Mouse (Mus musculus) MEL-GATA-1-ER (cell line): ENCODE data around the gene Il27.

ENCODE experiments used
- DNase-seq: peaks from one replicate; pipeline ENCODE4 v3.0.0-alpha.2; 2012; ENCODE audit warnings: low read depth; ENCODE audit errors: extremely low read depth

Il27 gene

DNA sequence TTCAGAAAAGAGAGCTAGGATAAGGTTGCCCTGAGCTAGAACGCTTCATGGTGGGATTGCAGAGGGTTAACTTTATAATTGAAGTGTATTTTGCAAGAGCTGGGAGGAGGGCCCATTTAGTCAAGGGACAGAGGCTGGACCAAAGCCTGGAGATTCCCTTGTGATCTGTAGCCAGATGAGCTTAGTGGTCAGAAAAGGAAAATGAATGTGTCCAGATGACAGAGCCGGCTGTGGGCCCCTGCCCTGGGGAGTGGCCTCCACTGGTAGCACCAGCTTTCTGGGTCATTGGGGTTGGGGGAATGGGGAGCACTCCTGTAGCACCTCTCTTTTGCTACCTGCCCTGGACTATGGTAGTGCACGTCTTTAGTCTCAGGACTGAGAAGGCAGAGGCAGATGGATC lies 12.3 kb upstream of the Il27 start:
- no peak for DNase-seq

GRCm38 (mm10) chr7:126606611-126607010 lies 11.9 kb upstream of the Il27 start:
- no peak for DNase-seq

DNA sequence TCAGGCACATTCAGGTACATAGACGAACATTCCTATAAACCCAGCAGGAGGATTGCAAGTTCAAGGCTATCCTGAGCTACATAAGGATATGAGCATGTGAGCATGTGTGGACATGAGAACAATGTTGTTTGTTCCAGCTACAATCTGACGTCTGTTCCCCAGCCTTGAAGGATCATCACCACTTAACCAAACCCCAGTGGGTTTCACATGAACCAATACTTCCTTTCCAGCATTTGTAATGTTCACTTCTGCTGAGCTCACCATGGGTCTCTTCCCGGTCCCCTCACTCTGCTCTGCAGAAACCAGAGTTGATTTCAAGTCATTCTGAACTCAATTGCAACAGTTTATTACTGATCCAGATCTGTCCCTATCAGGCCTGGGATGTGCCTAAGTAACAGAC lies 7.9 kb upstream of the Il27 start:
- no peak for DNase-seq

DNA sequence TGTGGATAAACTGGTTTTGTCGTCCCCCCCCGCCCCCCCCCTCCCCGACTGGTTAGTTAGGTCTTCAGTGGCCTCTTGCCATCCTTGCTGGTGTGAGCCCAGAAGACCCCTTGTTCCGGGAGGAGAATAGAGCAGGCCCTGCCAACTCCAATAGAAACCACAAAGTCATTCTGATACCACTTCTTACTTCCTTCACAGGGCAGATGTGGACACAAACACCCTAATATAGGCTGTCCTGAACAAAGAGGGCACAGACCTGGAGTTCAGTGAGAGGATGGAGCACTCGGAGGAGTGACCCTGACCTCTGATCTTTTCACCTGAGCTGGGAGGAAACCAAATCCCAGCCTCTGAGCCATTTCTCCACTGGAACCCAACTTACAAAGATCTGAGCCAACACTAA lies 7.2 kb upstream of the Il27 start:
- no peak for DNase-seq

DNA sequence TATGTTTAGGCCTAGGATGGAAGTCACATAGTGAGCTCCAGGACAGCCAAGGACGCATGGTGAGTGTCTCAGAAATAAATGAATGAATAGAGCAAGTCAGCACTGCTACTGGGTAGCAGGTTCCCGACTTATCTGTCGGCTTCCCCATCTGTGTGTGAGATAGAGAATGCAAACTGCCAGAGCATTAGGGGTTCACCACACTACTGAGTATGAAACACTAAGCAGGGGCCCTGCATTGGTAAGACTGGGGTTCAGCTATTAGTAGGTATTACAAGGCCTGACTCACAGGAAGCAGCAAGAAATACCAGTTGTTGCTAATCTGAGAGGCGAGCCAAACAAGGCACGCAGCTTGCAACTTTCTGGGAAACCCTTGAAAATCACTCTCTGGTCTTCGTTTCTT lies 4.2 kb upstream of the Il27 start:
- no peak for DNase-seq

DNA sequence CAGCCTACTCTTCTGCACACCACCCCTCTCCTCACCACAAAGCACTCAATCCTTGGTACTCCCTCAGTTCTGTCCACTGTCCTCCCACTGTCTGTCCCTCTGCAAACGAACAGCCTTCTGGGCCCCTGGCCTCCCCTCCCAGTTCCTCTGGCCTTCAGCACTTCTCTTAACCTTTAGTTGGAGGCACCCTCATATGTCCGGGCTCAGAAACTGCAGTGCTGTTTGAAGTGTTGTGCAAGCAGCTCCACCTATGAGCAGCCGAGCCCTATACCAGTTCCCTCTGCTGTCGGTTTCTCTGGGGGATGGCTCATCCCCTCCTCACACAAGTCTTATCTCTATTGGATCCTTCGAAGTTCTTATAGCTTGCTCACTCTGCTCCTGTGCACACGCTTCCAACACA lies 1.7 kb upstream of the Il27 start:
- DNase-seq: no peak

DNA sequence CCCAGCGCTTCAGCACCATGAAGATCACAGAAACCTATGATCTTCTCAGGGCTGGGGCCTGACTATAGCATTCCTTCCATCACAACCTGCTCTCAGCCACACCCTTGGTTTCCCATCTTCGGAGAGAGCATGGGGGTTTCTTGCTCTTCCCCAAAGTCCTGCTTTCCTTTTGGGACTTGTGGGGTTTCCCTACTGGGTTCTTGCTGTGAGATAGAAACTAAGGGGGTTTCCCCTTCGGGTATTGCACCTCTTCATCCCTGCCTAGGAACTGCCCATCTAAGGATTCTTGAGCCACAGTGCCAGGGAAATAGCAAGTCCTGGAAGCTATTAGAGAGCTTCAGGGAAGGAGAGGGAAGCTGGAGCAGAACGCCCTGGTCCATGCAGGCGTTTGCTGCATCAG lies 1.1 kb upstream of the Il27 start:
- DNase-seq: no peak

GRCm38 (mm10) chr7:126587779-126588178 lies 7.0 kb downstream of the Il27 start:
- no peak for DNase-seq

GRCm38 (mm10) chr7:126586839-126587238 lies 7.9 kb downstream of the Il27 start:
- DNase-seq: no peak

DNA sequence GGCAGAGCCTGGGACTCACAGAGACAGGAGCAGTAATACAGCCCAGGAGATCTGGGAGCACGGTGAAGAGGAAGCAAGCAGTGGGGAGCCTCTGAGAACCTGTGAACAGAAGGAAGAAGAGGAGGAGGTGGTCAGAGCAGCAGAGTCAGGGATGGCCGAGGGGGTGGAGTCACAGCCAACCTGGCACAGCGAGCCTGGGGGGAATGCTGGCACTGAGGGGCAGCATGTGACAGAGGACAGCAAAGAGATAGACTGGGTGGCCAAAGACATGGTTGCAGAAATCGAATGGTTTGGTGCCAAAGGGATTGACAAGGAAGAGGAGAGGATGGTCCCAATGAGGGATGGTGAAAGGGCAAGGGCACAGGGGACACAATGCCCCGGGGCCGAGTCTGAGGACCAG lies 9.0 kb downstream of the Il27 start, which contains the start of gene Cln3:
Gene Cln3 (minus strand): TSS at position 101 of the 400 bp plus-strand sequence.
- no peak for DNase-seq

DNA sequence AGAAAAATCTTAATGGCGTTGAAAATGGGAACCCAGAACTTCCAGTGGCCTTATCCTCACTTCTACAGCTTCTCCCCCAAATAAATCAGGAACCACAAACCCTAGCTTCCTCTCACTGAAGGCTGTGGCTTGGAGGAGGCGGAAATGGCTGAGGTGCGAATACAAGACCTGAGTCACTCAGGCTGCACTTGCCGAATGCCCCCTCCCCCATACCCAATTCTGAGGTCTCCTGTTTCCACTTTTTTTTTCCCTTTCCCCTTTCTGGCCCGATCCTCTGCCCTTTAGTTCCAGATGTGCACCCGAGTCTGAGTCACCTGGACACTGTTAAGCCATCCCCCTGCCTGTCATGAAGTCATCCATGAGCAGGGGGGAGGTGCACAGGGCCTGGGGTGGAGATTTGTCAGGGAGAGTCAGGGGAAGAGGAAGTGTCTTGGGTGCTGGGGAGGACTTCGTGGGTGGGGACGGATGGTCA lies 10.2 kb downstream of the Il27 start, which contains the start of gene Apobr:
Gene Apobr (plus strand): TSS at position 437 of the 472 bp plus-strand sequence.
- peak; percentile 61 for DNase-seq

DNA sequence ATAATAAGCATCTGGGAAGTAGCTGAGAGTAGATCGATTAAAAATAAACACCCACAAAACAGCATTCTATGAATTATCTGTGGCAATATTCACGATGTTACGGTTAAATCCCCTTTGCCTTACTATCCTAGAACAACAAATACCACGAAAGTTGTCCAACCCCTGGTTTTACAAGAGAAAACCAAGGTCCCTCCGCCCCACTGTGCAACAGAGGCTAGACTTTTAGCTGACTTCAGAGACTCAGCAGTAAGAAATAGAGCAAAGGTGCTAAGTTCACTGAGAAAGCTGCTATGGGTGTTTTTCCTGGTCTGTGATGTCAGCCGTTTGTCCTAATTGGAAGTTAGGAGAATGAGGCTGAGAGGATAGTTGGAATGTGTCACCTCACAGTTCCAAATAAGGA lies 11.0 kb downstream of the Il27 start:
- DNase-seq: no peak

DNA sequence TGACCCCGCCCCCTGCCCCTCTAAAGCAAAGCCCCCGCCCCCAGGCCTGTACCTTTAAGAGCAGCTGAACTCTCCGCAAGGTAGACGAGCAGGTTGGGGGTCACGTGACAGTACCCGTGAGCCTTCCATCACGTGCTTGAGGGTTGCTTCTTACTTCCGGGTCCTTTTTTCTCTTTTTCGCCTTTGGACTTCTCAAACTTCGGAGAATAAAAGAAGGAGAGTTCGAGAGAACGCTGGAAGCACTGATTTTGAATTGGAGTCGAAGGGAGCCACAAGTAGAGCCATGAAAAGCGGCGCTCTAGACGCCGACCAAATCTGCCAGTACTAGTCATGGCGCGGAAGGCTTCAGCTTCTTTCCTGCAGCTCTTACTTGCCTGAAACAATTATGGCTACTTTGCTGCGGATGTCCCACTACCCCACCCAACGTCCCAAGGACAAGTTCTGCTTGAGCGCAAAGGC lies 11.5 kb downstream of the Il27 start:
- peak; percentile 77 for DNase-seq

- no peak for DNase-seq
Observed at GRCm38 (mm10) chr7:126582759-126583158, 12.0 kb downstream of the Il27 start.

- no peak for DNase-seq
Observed at GRCm38 (mm10) chr7:126581661-126582060, 13.1 kb downstream of the Il27 start.

DNA sequence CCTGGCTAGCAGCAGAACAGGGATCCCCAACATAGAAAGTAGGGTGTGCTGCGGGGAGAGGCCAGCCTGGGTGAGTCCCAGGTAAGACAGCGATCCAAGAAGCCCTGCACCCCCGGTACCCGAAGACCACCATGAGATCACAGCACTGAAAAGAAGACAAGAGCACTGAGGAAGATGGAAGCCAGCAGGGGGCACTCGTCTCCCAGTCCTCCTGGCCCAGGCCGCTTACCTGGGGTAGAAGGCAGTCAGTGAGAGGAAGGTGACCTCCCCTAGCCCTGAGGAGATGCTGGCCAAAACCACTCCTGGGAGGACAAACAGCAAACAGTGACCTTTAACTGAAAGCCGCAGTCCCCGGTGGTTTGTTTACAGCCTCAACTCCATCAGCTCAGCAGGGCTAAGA lies 15.6 kb downstream of the Il27 start:
- DNase-seq: no peak

GRCm38 (mm10) chr7:126576946-126577345 lies 17.8 kb downstream of the Il27 start:
- DNase-seq: peak; percentile 73

DNA sequence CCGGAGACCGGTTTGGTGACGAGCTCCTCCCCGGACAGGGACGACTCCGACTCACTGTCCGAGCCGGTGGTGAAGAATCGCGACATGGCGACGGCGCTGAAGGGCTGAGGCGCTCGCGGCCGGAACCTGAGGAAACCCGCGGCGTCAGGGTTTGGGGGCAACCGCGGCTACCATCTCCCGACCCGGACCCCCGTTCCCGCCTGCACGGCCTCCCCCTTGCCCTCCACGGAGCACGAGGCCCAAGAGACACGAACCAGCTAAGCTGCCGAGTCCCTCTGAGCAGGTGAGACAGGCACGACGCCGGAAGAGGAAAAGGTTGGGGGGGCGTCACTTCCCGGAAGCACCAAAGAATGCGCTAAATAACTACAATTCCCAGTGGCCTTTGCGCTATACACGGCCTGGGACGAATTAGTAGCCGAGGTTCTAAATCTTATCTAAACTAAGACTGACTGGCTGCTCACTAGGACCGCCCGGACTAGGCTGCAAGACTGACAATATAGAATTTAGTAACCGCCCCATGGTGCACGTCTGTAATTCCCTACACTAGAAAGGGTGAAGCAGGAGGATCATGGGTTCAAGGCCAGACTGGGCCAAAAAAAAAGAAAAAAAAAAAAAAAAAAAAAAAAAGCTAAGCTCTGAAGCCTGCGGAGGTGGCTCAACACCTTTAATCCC lies 28.5 kb downstream of the Il27 start, which contains the start of gene Eif3c:
Gene Eif3c (minus strand): TSS at position 318 of the 672 bp plus-strand sequence.
- peak; percentile 97 for DNase-seq

DNA sequence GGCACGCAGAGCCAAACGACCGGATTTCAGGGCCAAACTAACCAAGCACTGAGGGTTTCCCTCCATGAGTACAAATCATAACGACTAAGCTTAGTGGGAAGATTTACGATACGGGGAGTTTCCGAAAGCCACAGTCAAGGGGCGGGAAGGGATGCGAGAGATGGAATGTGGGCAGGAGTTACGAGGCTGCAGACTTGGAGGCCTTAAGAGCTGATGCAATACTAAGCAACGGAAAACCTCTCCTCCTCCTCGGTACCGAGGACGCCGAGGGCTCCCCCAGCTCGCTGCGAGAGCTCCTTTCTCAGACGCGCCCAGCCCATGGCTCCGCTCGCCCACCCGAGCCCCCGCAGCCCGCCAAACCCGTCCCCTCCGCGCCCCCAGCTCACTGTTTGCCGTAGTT lies 29.0 kb downstream of the Il27 start:
- no peak for DNase-seq

GRCm38 (mm10) chr7:126556635-126557034 lies 38.1 kb downstream of the Il27 start:
- no peak for DNase-seq

DNA sequence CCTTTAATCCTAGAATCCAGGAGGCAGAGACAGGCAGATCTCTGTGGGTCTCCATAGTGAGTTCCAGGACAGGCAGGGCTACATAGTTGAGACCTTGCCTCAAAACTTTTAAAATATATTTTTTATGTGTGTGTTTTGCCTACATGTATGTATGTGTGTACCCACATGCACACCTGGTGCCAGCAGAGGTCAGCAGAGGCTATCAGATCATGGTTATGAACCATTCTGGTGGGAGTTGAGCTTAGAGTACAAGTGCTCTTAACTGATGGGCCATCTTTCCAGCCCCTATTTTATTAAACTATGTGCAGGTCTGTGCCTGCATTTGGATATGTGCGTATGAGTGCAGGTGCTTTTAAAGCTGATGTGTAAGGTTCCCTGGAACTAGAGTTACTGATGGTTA lies 39.9 kb downstream of the Il27 start:
- DNase-seq: no peak

GRCm38 (mm10) chr7:126545631-126546030 lies 49.1 kb downstream of the Il27 start:
- no peak for DNase-seq

DNA sequence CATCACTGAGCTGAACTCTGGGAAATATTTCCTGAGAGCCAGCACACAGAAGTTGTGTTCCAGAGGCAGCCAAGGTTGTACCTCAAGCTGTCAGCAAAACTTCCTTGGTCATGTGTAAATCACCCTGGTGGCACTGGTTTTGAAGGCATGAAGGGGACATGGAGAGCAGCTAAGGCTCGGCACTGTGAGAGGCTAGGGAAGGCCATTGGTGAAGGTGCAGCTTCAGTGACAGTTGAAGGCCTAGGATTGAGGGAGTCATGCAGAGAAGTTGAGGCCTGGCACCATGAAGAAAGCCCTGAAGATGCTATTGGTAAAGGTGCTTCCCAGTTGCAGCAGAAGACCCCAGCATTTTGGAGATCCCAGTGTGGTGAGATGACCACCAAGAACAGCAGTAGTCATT lies 53.1 kb downstream of the Il27 start:
- DNase-seq: no peak
